Mouse (Mus musculus) ES-CJ7 (cell line): Measurements from ENCODE around the gene Wdr4.
A peak's percentile ranks its signal among the peaks of the same experiment; 100 is the strongest.

ENCODE experiments used
- DNase-seq: peaks from one replicate; pipeline ENCODE4 v3.0.0; 2011; ENCODE audit warnings: low read depth, low spot score

The Wdr4 gene

GRCm38 (mm10) chr17:31519946-31520838, at the start of gene Wdr4, which contains the start of gene Ndufv3:
Wdr4 (minus strand) TSS chr17:31519980.
Ndufv3 (plus strand) TSS chr17:31520115.
- DNase-seq, result peak; percentile 100

GRCm38 (mm10) chr17:31566276-31566675, 46.5 kb upstream of the Wdr4 start:
- DNase-seq, result no peak

- peak; percentile 52 for DNase-seq
Measured at GRCm38 (mm10) chr17:31565141-31566056, 45.6 kb upstream of the Wdr4 start.

- DNase-seq, result no peak
Measured at GRCm38 (mm10) chr17:31564858-31565140, 45.0 kb upstream of the Wdr4 start.

- DNase-seq, result peak; percentile 100
Measured at GRCm38 (mm10) chr17:31564015-31564857, 44.5 kb upstream of the Wdr4 start, which contains the start of gene Pknox1. Pknox1 (plus strand) TSS chr17:31564734.

- peak; percentile 23 for DNase-seq
Measured at GRCm38 (mm10) chr17:31563632-31564014, 43.8 kb upstream of the Wdr4 start.

- DNase-seq, result peak; percentile 68
Measured at GRCm38 (mm10) chr17:31559021-31559789, 39.4 kb upstream of the Wdr4 start.

GRCm38 (mm10) chr17:31557947-31558542, 38.3 kb upstream of the Wdr4 start:
- peak; percentile 55 for DNase-seq

- DNase-seq, result no peak
Measured at GRCm38 (mm10) chr17:31557124-31557880, 37.5 kb upstream of the Wdr4 start.

- no peak for DNase-seq
Measured at GRCm38 (mm10) chr17:31556253-31556652, 36.5 kb upstream of the Wdr4 start.

- DNase-seq, result peak; percentile 74
Measured at GRCm38 (mm10) chr17:31552601-31553000, 32.8 kb upstream of the Wdr4 start.

GRCm38 (mm10) chr17:31549389-31549788, 29.6 kb upstream of the Wdr4 start:
- no peak for DNase-seq

GRCm38 (mm10) chr17:31547974-31548373, 28.2 kb upstream of the Wdr4 start:
- DNase-seq, result no peak

GRCm38 (mm10) chr17:31546444-31547196, 26.8 kb upstream of the Wdr4 start:
- no peak for DNase-seq

GRCm38 (mm10) chr17:31543574-31543973, 23.8 kb upstream of the Wdr4 start:
- no peak for DNase-seq

GRCm38 (mm10) chr17:31541460-31541831, 21.7 kb upstream of the Wdr4 start:
- no peak for DNase-seq

- DNase-seq, result no peak
Measured at GRCm38 (mm10) chr17:31540809-31541459, 21.2 kb upstream of the Wdr4 start.

- DNase-seq, result no peak
Measured at GRCm38 (mm10) chr17:31540101-31540500, 20.3 kb upstream of the Wdr4 start.
